Mouse (Mus musculus) erythroblast, embryonic 14.5 days (primary cell): ENCODE measurements around the gene Lamp1.

ENCODE experiments used
- GATA1 ChIP-seq: IDR thresholded peaks from 2 replicates; pipeline ENCODE4 v1.6.1; 2012; ENCODE audit warnings: low read length, inconsistent platforms, mixed read lengths
- TAL1 ChIP-seq: IDR thresholded peaks from 3 replicates; pipeline ENCODE4 v1.6.1; 2012; ENCODE audit warnings: low read length, inconsistent platforms, mixed read lengths

DNA sequence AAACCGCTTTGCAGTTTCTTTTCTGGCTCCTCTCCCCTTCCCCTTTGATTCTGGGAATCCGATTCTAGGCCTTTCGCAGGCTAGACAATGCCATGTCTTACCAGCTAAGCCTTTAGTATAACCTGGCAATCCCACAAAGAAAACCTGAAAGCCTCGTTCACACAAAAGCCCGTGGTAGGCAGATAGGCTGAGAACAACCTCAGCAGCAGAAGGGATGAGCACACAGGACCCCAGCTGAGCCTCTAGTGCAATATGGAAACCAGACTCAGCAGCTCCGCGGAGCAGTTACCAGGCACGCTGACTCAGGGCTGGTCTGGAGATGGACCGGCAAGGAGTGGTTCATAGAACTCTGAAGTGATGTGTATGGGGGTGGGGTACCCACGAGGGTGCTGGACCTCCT lies 35.9 kb downstream of the Lamp1 start:
- TF ChIP-seq TAL1: no peak
- TF ChIP-seq GATA1: no peak
